Mouse (Mus musculus) fibroblast of lung, adult 2 months (primary cell): ENCODE data around the gene Reck.
A peak's percentile ranks its signal among the peaks of the same experiment; 100 is the strongest.

Source experiments
- DNase-seq: peaks from one replicate; pipeline ENCODE4 v3.0.0-alpha.2; 2011; ENCODE audit warnings: low read depth

The Reck gene

GRCm38 (mm10) chr4:43875160-43875918 is at the start of gene Reck:
Reck (plus strand) TSS chr4:43875530.
- no peak for DNase-seq

GRCm38 (mm10) chr4:43828806-43829205 is 46.5 kb upstream of the Reck start:
- no peak for DNase-seq

GRCm38 (mm10) chr4:43832031-43832430 is 43.3 kb upstream of the Reck start:
- no peak for DNase-seq

- DNase-seq = no peak
These were observed 41.6 kb upstream of the Reck start for GRCm38 (mm10) chr4:43833752-43834151.

- DNase-seq = no peak
These were observed 40.6 kb upstream of the Reck start for GRCm38 (mm10) chr4:43834749-43835148.

GRCm38 (mm10) chr4:43838326-43838725 is 37.0 kb upstream of the Reck start:
- no peak for DNase-seq

- no peak for DNase-seq
These were observed 35.2 kb upstream of the Reck start, which contains the start of gene Olfr157 for GRCm38 (mm10) chr4:43840101-43840500. Olfr157 (minus strand) TSS chr4:43840201.

GRCm38 (mm10) chr4:43851265-43851664 is 24.1 kb upstream of the Reck start, which contains the start of gene Olfr155:
Olfr155 (plus strand) TSS chr4:43851565.
- DNase-seq = no peak

GRCm38 (mm10) chr4:43854101-43854500 is 21.2 kb upstream of the Reck start:
- DNase-seq = no peak

- no peak for DNase-seq
These were observed 15.4 kb upstream of the Reck start for GRCm38 (mm10) chr4:43859886-43860285.

- peak; percentile 66 for DNase-seq
These were observed 14.4 kb upstream of the Reck start for GRCm38 (mm10) chr4:43860744-43861519.

GRCm38 (mm10) chr4:43863298-43863697 is 12.0 kb upstream of the Reck start:
- no peak for DNase-seq

GRCm38 (mm10) chr4:43869821-43870220 is 5.5 kb upstream of the Reck start:
- no peak for DNase-seq

- DNase-seq = no peak
These were observed 829 bp upstream of the Reck start for GRCm38 (mm10) chr4:43874501-43874900.

GRCm38 (mm10) chr4:43875919-43876411 is 635 bp downstream of the Reck start:
- no peak for DNase-seq

GRCm38 (mm10) chr4:43877230-43877629 is 1.9 kb downstream of the Reck start:
- DNase-seq = no peak

GRCm38 (mm10) chr4:43878121-43878776 is 2.9 kb downstream of the Reck start:
- no peak for DNase-seq

GRCm38 (mm10) chr4:43879566-43879965 is 4.2 kb downstream of the Reck start:
- DNase-seq = no peak

- no peak for DNase-seq
These were observed 8.9 kb downstream of the Reck start for GRCm38 (mm10) chr4:43884196-43884595.

- DNase-seq = no peak
These were observed 15.9 kb downstream of the Reck start for GRCm38 (mm10) chr4:43891247-43891646.

- no peak for DNase-seq
These were observed 21.9 kb downstream of the Reck start for GRCm38 (mm10) chr4:43897209-43897608.

- DNase-seq = no peak
These were observed 23.9 kb downstream of the Reck start for GRCm38 (mm10) chr4:43899197-43899596.
